Mouse (Mus musculus) forebrain, postnatal 0 days (tissue): ENCODE measurements at regions not wholly inside any gene's neighbourhood (a gene's known extent, or its start where the extent isn't known, plus 50 kb on each side); places are given as distances from the start of the nearest gene placed in this dataset.

ENCODE experiments used
- ATAC-seq: fragments of 200-750 bp; cut with Nextera tagmentation; 2 replicates; pipeline ENCODE4 v1.8.0; 2017; ENCODE audit warnings: mild to moderate bottlenecking, moderate library complexity
- DNase-seq: peaks from one replicate; pipeline ENCODE4 v3.0.0-alpha.2; 2015
- H3K27ac ChIP-seq: fragments of 300-500 bp; sonication (generic); 2 replicates; pipeline ENCODE4 v1.5.1; 2014; ENCODE audit warnings: low read depth, mild to moderate bottlenecking, antibody characterized with exemption, low read length, moderate library complexity, mixed read lengths
- H3K27me3 ChIP-seq: fragments of 300-500 bp; sonication (generic); 2 replicates; pipeline ENCODE4 v1.6.1; 2014; ENCODE audit warnings: mild to moderate bottlenecking, low read length, mixed read lengths; ENCODE audit not compliant: insufficient read depth
- H3K36me3 ChIP-seq: fragments of 300-500 bp; sonication (generic); 2 replicates; pipeline ENCODE4 v1.6.1; 2014; ENCODE audit warnings: mild to moderate bottlenecking, moderate library complexity; ENCODE audit not compliant: insufficient read depth
- H3K4me1 ChIP-seq: fragments of 300-500 bp; sonication (generic); 2 replicates; pipeline ENCODE4 v1.6.1; 2014; ENCODE audit warnings: antibody characterized with exemption; ENCODE audit not compliant: insufficient read depth
- H3K4me2 ChIP-seq: fragments of 300-500 bp; sonication (generic); 2 replicates; pipeline ENCODE4 v1.6.1; 2014; ENCODE audit warnings: low read depth, mild to moderate bottlenecking, moderate library complexity
- H3K4me3 ChIP-seq: fragments of 300-500 bp; sonication (generic); 2 replicates; pipeline ENCODE4 v1.5.1; 2014; ENCODE audit warnings: low read depth, low read length, mixed read lengths
- H3K9ac ChIP-seq: fragments of 300-500 bp; sonication (generic); 2 replicates; pipeline ENCODE4 v1.6.1; 2014; ENCODE audit warnings: mild to moderate bottlenecking
- H3K9me3 ChIP-seq: fragments of 300-500 bp; sonication (generic); 2 replicates; pipeline ENCODE4 v1.6.1; 2016; ENCODE audit warnings: low read length
- CTCF ChIP-seq: sonication (generic); IDR thresholded peaks from 2 replicates; pipeline ENCODE4 v1.5.1; 2016; ENCODE audit warnings: antibody characterized with exemption, control low read depth, low read depth
- WGBS: fragments of 180-500 bp; shearing (Covaris S2); extraction: QIAGEN DNeasy Blood & Tissue Kit; methylation state at CpG from one replicate; pipeline ENCODE4 v1.1.7; 2014; 5-methylcytosine and 5-hydroxymethylcytosine counted together

DNA sequence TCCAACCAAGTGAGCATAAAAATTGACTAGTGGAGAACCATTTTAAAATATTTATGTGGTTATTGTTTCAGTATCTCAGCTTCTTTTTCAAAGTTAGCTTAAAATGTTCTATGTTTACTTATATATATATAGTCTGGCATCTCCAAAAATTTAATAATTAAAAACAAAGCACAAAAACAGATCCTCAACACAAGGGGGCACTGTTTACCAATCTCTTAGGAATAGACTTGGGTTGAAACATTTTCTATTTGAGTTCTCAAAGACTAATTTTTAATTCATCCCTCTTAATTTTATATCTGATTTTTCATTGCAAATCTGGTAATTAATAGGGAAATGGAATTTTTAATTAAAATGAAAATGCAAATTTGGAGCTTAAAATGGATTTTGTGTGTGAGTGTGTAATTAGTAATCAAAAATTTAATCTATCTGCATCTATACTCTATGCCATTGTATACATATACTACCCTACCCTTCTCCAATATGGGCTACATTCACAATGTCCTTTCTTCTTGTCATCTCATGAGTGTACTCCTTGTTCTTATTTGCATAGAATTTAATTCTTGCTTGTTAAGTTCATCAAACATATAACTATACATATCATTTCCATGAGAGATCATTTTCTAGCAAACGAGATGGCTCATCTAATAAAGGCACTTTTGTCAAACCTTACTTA is 329.6 kb upstream of the Kcnh7 start:
- Histone ChIP-seq H3K9ac (no peak overlapping the region), H3K27me3 (no peaks in the 10 kb centered on the region), H3K9me3 (no peaks in the 10 kb centered on the region), H3K4me1 (no peaks in the 10 kb centered on the region), H3K36me3 (no peaks in the 10 kb centered on the region), H3K4me2 (no peak overlapping the region), H3K4me3 (no peak overlapping the region), H3K27ac (no peak overlapping the region)
- peak; percentile 63 for TF ChIP-seq CTCF
- 56% methylated on average over 1 of the region's 1 CpGs for WGBS
- ATAC-seq (no peak), DNase-seq (peak; percentile 76)

GRCm38 (mm10) chr2:63503939-63504338 is 319.9 kb upstream of the Kcnh7 start:
- H3K4me2 ChIP-seq, result no peak overlapping the region
- ATAC-seq (no peak), DNase-seq (peak; percentile 50)
- no peaks in the 10 kb centered on the region for H3K9me3 ChIP-seq
- peak; percentile 75 for TF ChIP-seq CTCF
- H3K4me1 ChIP-seq, result no peaks in the 10 kb centered on the region
- H3K27me3 ChIP-seq, result no peaks in the 10 kb centered on the region
- no peaks in the 10 kb centered on the region for H3K36me3 ChIP-seq
- H3K4me3 ChIP-seq, result no peak overlapping the region
- H3K9ac ChIP-seq, result no peak overlapping the region
- H3K27ac ChIP-seq, result no peak overlapping the region
- WGBS, result 10% methylated on average over 3 of the region's 3 CpGs

DNA sequence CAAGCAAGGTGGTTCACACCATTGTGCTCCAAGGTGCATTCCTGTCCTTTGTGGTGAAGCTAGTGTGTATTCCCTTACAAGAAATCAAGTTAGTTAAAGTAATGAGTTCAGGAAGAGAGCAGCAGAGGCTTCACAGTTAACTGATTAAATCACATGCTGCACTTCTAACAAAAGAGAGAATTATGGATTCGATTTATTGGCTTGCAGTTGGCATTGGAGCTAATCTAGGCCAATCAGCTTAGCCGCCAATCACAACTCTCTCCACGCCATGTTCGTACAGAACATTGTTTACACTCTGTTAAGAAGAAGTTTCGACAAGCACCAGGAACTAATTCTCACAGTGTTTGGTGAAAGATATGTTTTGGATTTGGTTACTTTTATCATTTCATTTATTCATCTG is 292.3 kb upstream of the Kcnh7 start:
- Histone ChIP-seq H3K27me3 (no peaks in the 10 kb centered on the region), H3K9ac (no peak overlapping the region), H3K4me3 (no peak overlapping the region), H3K36me3 (no peaks in the 10 kb centered on the region), H3K9me3 (no peaks in the 10 kb centered on the region), H3K4me1 (no peaks in the 10 kb centered on the region), H3K27ac (no peak overlapping the region), H3K4me2 (no peak overlapping the region)
- WGBS, result 51% methylated on average over 5 of the region's 5 CpGs
- DNase-seq (no peak), ATAC-seq (no peak)
- no peak for TF ChIP-seq CTCF

DNA sequence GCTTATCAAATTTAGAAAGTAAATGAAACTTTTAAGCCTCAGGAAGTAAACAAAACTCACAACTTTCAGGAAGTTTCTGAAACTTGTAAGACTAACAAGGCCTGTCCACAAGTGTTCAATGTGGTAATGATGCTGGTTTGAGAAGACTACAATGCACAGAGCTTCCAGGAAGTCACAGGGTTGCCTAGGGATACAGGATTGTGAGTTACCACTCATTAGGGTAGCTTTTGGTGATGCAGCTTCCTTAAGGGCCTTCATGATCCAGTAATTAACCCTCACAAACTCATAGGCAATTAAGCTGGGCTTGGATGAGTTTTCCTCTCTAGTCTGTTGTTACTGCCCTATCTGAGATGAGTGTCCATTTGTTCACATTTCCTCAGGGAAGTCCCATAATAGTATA is 291.2 kb upstream of the Kcnh7 start:
- no peak overlapping the region for H3K27ac ChIP-seq
- H3K9me3 ChIP-seq, result no peaks in the 10 kb centered on the region
- no peaks in the 10 kb centered on the region for H3K27me3 ChIP-seq
- ATAC-seq (no peak), DNase-seq (no peak)
- no peak overlapping the region for H3K4me2 ChIP-seq
- no peak for TF ChIP-seq CTCF
- no peak overlapping the region for H3K4me3 ChIP-seq
- no peak overlapping the region for H3K9ac ChIP-seq
- H3K4me1 ChIP-seq, result no peaks in the 10 kb centered on the region
- H3K36me3 ChIP-seq, result no peaks in the 10 kb centered on the region

- WGBS, result 8% methylated on average over 2 of the region's 2 CpGs
- no peaks in the 10 kb centered on the region for H3K36me3 ChIP-seq
- no peak overlapping the region for H3K9ac ChIP-seq
- no peak overlapping the region for H3K4me3 ChIP-seq
- DNase-seq, result peak; percentile 83
- ATAC-seq, result peak; percentile 80
- H3K9me3 ChIP-seq, result no peaks in the 10 kb centered on the region
- H3K27me3 ChIP-seq, result no peaks in the 10 kb centered on the region
- TF ChIP-seq CTCF, result peak; percentile 88
- no peaks in the 10 kb centered on the region for H3K4me1 ChIP-seq
- H3K27ac ChIP-seq, result no peak overlapping the region
- no peak overlapping the region for H3K4me2 ChIP-seq
Observed at GRCm38 (mm10) chr2:63473699-63474098, 289.6 kb upstream of the Kcnh7 start.

GRCm38 (mm10) chr2:63472248-63472647 is 288.2 kb upstream of the Kcnh7 start:
- Histone ChIP-seq H3K4me1 (no peaks in the 10 kb centered on the region), H3K36me3 (no peaks in the 10 kb centered on the region), H3K27me3 (no peaks in the 10 kb centered on the region), H3K4me2 (no peak overlapping the region), H3K9ac (no peak overlapping the region), H3K4me3 (no peak overlapping the region), H3K9me3 (no peaks in the 10 kb centered on the region), H3K27ac (no peak overlapping the region)
- ATAC-seq (no peak), DNase-seq (no peak)
- TF ChIP-seq CTCF, result no peak
- 67% methylated on average over 2 of the region's 2 CpGs for WGBS

- H3K36me3 ChIP-seq, result no peaks in the 10 kb centered on the region
- no peak for TF ChIP-seq CTCF
- H3K9me3 ChIP-seq, result no peaks in the 10 kb centered on the region
- no peak overlapping the region for H3K4me3 ChIP-seq
- H3K9ac ChIP-seq, result no peak overlapping the region
- WGBS, result 93% methylated on average over 2 of the region's 2 CpGs
- H3K27ac ChIP-seq, result no peak overlapping the region
- DNase-seq (no peak), ATAC-seq (no peak)
- no peak overlapping the region for H3K4me2 ChIP-seq
- H3K27me3 ChIP-seq, result no peaks in the 10 kb centered on the region
- H3K4me1 ChIP-seq, result peaks cover 8% of the 10 kb centered on the region; the same call in 1 of the 2 replicates
Observed at GRCm38 (mm10) chr2:63459112-63459511, 275.0 kb upstream of the Kcnh7 start.
